Mouse (Mus musculus): Measurements from ENCODE around the gene Bloc1s6. TPM values are rescaled to one million over a fixed set of nuclear protein-coding genes. Genes with fewer than 3 reads are reported as not detected.

Bloc1s6 gene
- polyA plus RNA-seq, 1 experiment from 2014 or later, result 66.6 TPM

DNA sequence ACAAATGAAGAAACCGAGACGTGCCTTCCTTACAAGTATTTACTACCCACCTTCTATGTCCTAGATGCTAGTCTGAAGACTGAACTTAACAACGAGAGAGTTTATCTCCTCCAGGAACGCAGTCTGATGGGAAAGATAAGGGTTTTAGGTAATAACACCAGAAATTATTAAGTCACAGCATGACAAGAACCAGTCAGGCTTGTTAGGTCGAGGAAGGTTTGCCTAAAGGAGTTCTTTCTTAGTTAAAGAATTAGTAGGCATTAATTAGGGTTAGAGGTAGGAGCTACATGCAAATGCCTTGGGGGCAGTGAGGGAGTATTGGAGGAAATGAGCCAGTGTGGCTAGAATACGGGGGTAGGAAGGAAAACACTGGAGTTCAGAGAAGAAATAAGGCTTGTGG, 51.4 kb downstream of the Bloc1s6 start:
- Histone ChIP-seq H3K4me2 (replicated peaks; ENCODE audit: low read depth, low read length) (no peak overlapping the region), H3K27me3 (ENCODE audit: control insufficient read depth, insufficient read depth, low read length) (no peaks in the 10 kb centered on the region), H3K9me3 (ENCODE audit: control insufficient read depth, low read length) (no peaks in the 10 kb centered on the region), H3K9ac (ENCODE audit: low read depth, low read length) (no peak overlapping the region), H3K4me3 (ENCODE audit: low read depth, low read length) (no peak overlapping the region), H3K4me1 (replicated peaks; ENCODE audit: control insufficient read depth, insufficient read depth, low read length) (no peaks in the 10 kb centered on the region), H3K27ac (ENCODE audit: low read depth, low read length) (no peak overlapping the region), H3K36me3 (ENCODE audit: control insufficient read depth, insufficient read depth, low read length) (no peaks in the 10 kb centered on the region)
- ATAC-seq (ENCODE audit: low FRiP score), result no peak
- no peak for DNase-seq (ENCODE audit: low spot score)
- 82% methylated on average over 6 of the region's 6 CpGs for WGBS

Other genes with a start within 250 kb of the Bloc1s6 start
- gene Gatm, start 127.2 kb upstream of the Bloc1s6 start, polyA plus RNA-seq (2014; fragmentation: Nextera tagmentation; extraction: Ambion mirVana), result 16.0 and 17.7 TPM in 2 replicates
- 0.59 TPM in 1 of 2 replicates, not detected in the other for gene AA467197, start 101.5 kb upstream of the Bloc1s6 start, polyA plus RNA-seq (2014; fragmentation: Nextera tagmentation; extraction: Ambion mirVana)
- 7.9 and 12.3 TPM in 2 replicates for gene Slc30a4, start 35.8 kb upstream of the Bloc1s6 start, polyA plus RNA-seq (2014; fragmentation: Nextera tagmentation; extraction: Ambion mirVana)
- 2.9 and 3.7 TPM in 2 replicates for gene Sqor, start 26.7 kb downstream of the Bloc1s6 start, polyA plus RNA-seq (2014; fragmentation: Nextera tagmentation; extraction: Ambion mirVana)

Data from hindbrain, embryonic 11.5 days (tissue).